Mouse (Mus musculus): ENCODE data around the gene Fbxl17. TPM values are rescaled to one million over a fixed set of nuclear protein-coding genes. Genes with fewer than 3 reads are reported as not detected.

The Fbxl17 gene
- total and polyA plus RNA-seq, 3 experiments, result 5.0 to 9.7 TPM; not detected in 1

GRCm38 (mm10) chr17:63421864-63422263, 78.0 kb downstream of the Fbxl17 start:
- Histone ChIP-seq H3K4me3 (ENCODE audit: control insufficient read depth in 1 of 2, insufficient read depth in 1 of 2, low read depth in 2 of 2, low read length in 2 of 2) (no peak overlapping the region), H3K27me3 (ENCODE audit: control insufficient read depth in 1 of 2, insufficient read depth in 2 of 2, low read length in 2 of 2) (no peaks in the 10 kb centered on the region), H3K4me1 (ENCODE audit: control insufficient read depth in 1 of 2, insufficient read depth in 2 of 2, low read length in 2 of 2) (peaks cover 0 to 4% of the 10 kb centered on the region in 2 experiments; a peak in 1 of 4 replicates), H3K9me3 (replicated peaks; ENCODE audit: insufficient read depth, low read length) (no peaks in the 10 kb centered on the region), H3K79me2 (ENCODE audit: control insufficient read depth, insufficient read depth, low read length, poor library complexity) (no peaks in the 10 kb centered on the region), H3K9ac (ENCODE audit: control insufficient read depth, low read depth, low read length, poor library complexity, severe bottlenecking) (no peak overlapping the region), H3K27ac (ENCODE audit: control insufficient read depth, low read depth, low read length) (no peak overlapping the region), H3K36me3 (ENCODE audit: control insufficient read depth in 1 of 2, insufficient read depth in 2 of 2, low read length in 2 of 2) (no peaks in the 10 kb centered on the region)
- peak; percentile 72 for DNase-seq (ENCODE audit: low read depth, low spot score)
- TF ChIP-seq JUND (IDR thresholded peaks at IDR 0.05; ENCODE audit: low read depth, low read length) (no peak), POLR2A (IDR thresholded peaks at IDR 0.05; ENCODE audit: control insufficient read depth in 1 of 2, insufficient read depth in 1 of 2, low read depth in 1 of 2, low read length in 2 of 2, poor library complexity in 1 of 2) (no peak), MAFK (IDR thresholded peaks at IDR 0.05; ENCODE audit: borderline replicate concordance, low read depth, low read length) (no peak), POLR2AphosphoS2 (IDR thresholded peaks at IDR 0.05; ENCODE audit: low read length) (no peak), MEF2A (IDR thresholded peaks at IDR 0.05; ENCODE audit: extremely low read depth, insufficient replicate concordance, low read depth, low read length, poor library complexity, severe bottlenecking) (no peak), ZMIZ1 (IDR thresholded peaks at IDR 0.05; ENCODE audit: low read depth, low read length) (no peak), RAD21 (IDR thresholded peaks at IDR 0.05; ENCODE audit: low read depth, low read length) (no peak), MAX (IDR thresholded peaks at IDR 0.05; ENCODE audit: low read length) (no peak), TCF12 (IDR thresholded peaks at IDR 0.05; ENCODE audit: low read depth, low read length) (no peak), NELFE (IDR thresholded peaks at IDR 0.05; ENCODE audit: low read depth, low read length) (no peak), MXI1 (IDR thresholded peaks at IDR 0.05; ENCODE audit: low read depth, low read length) (no peak), ETS1 (IDR thresholded peaks at IDR 0.05; ENCODE audit: low read depth, low read length) (no peak), CHD2 (IDR thresholded peaks at IDR 0.05; ENCODE audit: low read length) (no peak), MAZ (IDR thresholded peaks at IDR 0.05; ENCODE audit: low read depth, low read length) (no peak), ZC3H11A (IDR thresholded peaks at IDR 0.05; ENCODE audit: low read depth, low read length) (no peak), ZKSCAN1 (IDR thresholded peaks at IDR 0.05; ENCODE audit: low read depth, low read length) (no peak), E2F4 (IDR thresholded peaks at IDR 0.05; ENCODE audit: borderline replicate concordance, low read depth, low read length) (no peak)

GRCm38 (mm10) chr17:63419503-63419902, 80.3 kb downstream of the Fbxl17 start:
- Histone ChIP-seq H3K9me3 (replicated peaks; ENCODE audit: insufficient read depth, low read length) (no peaks in the 10 kb centered on the region), H3K79me2 (ENCODE audit: control insufficient read depth, insufficient read depth, low read length, poor library complexity) (no peaks in the 10 kb centered on the region), H3K36me3 (ENCODE audit: control insufficient read depth in 1 of 2, insufficient read depth in 2 of 2, low read length in 2 of 2) (no peaks in the 10 kb centered on the region), H3K27me3 (ENCODE audit: control insufficient read depth in 1 of 2, insufficient read depth in 2 of 2, low read length in 2 of 2) (no peaks in the 10 kb centered on the region), H3K4me1 (ENCODE audit: control insufficient read depth in 1 of 2, insufficient read depth in 2 of 2, low read length in 2 of 2) (peaks cover 0 to 4% of the 10 kb centered on the region in 2 experiments; a peak in 1 of 4 replicates), H3K4me3 (ENCODE audit: control insufficient read depth in 1 of 2, insufficient read depth in 1 of 2, low read depth in 2 of 2, low read length in 2 of 2) (no peak overlapping the region), H3K27ac (ENCODE audit: control insufficient read depth, low read depth, low read length) (no peak overlapping the region), H3K9ac (ENCODE audit: control insufficient read depth, low read depth, low read length, poor library complexity, severe bottlenecking) (no peak overlapping the region)
- no peak for DNase-seq (ENCODE audit: low read depth, low spot score)
- no peak for TF ChIP-seq TBP (IDR thresholded peaks at IDR 0.05; ENCODE audit: low read depth, low read length)

Data from MEL (cell line).